Mouse (Mus musculus): Measurements from ENCODE around the gene Bdkrb2.

- TF ChIP-seq GATA1 (IDR thresholded peaks at IDR 0.05; ENCODE audit: borderline replicate concordance, low read length) = no peak
- no peak for TF ChIP-seq FLI1 (IDR thresholded peaks at IDR 0.05; ENCODE audit: low read length)
Measured at GRCm38 (mm10) chr12:105557250-105557925, 5.6 kb upstream of the Bdkrb2 start.

All from megakaryocyte, embryonic 14.5 days (primary cell).